In the genomic region with DNA sequence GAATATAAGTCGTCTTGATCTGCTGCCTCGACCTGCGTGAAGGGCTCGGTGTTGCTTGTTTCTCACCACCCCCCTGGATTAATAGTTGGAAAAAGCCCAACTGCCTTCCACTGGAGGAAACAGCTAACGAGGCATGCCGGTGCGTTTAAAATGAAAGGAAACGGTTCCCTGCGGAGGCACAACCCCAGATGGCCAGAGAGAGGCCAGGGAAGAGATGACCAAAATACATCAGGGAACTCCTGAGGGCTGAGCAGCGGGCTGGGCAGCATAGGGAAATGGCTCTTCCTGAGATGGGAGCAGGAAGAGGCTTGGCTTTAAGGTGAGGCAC, we compare ENCODE assay signal across 9 mouse cellular contexts.
DNase-seq lines count a peak whose midpoint lies in the region; ATAC-seq lines count a peak whose summit lies in the region.
"Had no signal": no experiment of that assay in that cellular context is flagged by ENCODE, and none has a peak within 500 bp of the region (broad histone marks: within the 10 kb centered on the region; RNA-seq: fewer than 3 reads in every experiment).

No protein-coding gene starts in this region.

- no peaks in the 10 kb centered on the region for H3K9me3 ChIP-seq in hindbrain, embryonic 12.5 days (replicated peaks)
- H3K9me3 ChIP-seq in hindbrain, embryonic 14.5 days (ENCODE audit: control insufficient read depth, low read length), result no peaks in the 10 kb centered on the region
- H3K9me3 ChIP-seq in heart, embryonic 15.5 days (replicated peaks), result no peaks in the 10 kb centered on the region
- no peaks in the 10 kb centered on the region for H3K9me3 ChIP-seq in limb, embryonic 13.5 days
- H3K9me3 ChIP-seq: stomach, embryonic 15.5 days had no signal

- H3K27me3 ChIP-seq in hindbrain, embryonic 12.5 days, result no peaks in the 10 kb centered on the region
- no peaks in the 10 kb centered on the region for H3K27me3 ChIP-seq in hindbrain, embryonic 14.5 days (ENCODE audit: control insufficient read depth, insufficient read depth, low read length)
- H3K27me3 ChIP-seq in heart, embryonic 15.5 days, result no peaks in the 10 kb centered on the region
- no peaks in the 10 kb centered on the region for H3K27me3 ChIP-seq in limb, embryonic 13.5 days
- H3K27me3 ChIP-seq: stomach, embryonic 15.5 days had no signal

- H3K4me3 ChIP-seq in hindbrain, embryonic 12.5 days, result no peak overlapping the region
- H3K4me3 ChIP-seq in hindbrain, embryonic 14.5 days (replicated peaks; ENCODE audit: low read length), result no peak overlapping the region
- no peak overlapping the region for H3K4me3 ChIP-seq in heart, embryonic 15.5 days
- no peak overlapping the region for H3K4me3 ChIP-seq in limb, embryonic 13.5 days
- H3K4me3 ChIP-seq: stomach, embryonic 15.5 days had no signal

- H3K9ac ChIP-seq in hindbrain, embryonic 12.5 days, result no peak overlapping the region
- no peak overlapping the region for H3K9ac ChIP-seq in hindbrain, embryonic 14.5 days
- H3K9ac ChIP-seq in heart, embryonic 15.5 days, result 0 out of 2 replicates have a peak overlapping the region, but pooled peaks have one; percentile 6
- H3K9ac ChIP-seq in limb, embryonic 13.5 days, result no peak overlapping the region
- H3K9ac ChIP-seq: stomach, embryonic 15.5 days had no signal

- ATAC-seq in hindbrain, embryonic 12.5 days (ENCODE audit: low FRiP score), result 0 out of 2 replicates have a peak, but pooled peaks have one; percentile 29
- no peak for ATAC-seq in hindbrain, embryonic 14.5 days (ENCODE audit: low FRiP score)
- no peak for ATAC-seq in heart, embryonic 15.5 days (replicated peaks; ENCODE audit: insufficient number of reproducible peaks, insufficient read depth, low FRiP score, low read depth)
- ATAC-seq in limb, embryonic 13.5 days (ENCODE audit: low FRiP score, low read depth), result peak; percentile 14; the same call in 1 of the 2 replicates
- no peak for ATAC-seq in megakaryocyte-erythroid progenitor cell, adult 5-6 weeks (replicated peaks; ENCODE audit: low FRiP score, low TSS enrichment, poor library complexity, severe bottlenecking)

- peaks cover 14% of the 10 kb centered on the region for H3K4me1 ChIP-seq in hindbrain, embryonic 12.5 days
- peaks cover 21% of the 10 kb centered on the region; the same call in 1 of the 2 replicates for H3K4me1 ChIP-seq in hindbrain, embryonic 14.5 days (replicated peaks; ENCODE audit: control insufficient read depth, insufficient read depth, low read length)
- H3K4me1 ChIP-seq in heart, embryonic 15.5 days (replicated peaks), result peaks cover 26% of the 10 kb centered on the region
- peaks cover 52% of the 10 kb centered on the region for H3K4me1 ChIP-seq in limb, embryonic 13.5 days
- H3K4me1 ChIP-seq: stomach, embryonic 15.5 days had no signal

- no peak overlapping the region for H3K4me2 ChIP-seq in hindbrain, embryonic 12.5 days (replicated peaks)
- no peak overlapping the region for H3K4me2 ChIP-seq in hindbrain, embryonic 14.5 days (replicated peaks)
- peak overlapping the region; percentile 24; the same call in 1 of the 2 replicates for H3K4me2 ChIP-seq in heart, embryonic 15.5 days
- peak overlapping the region; percentile 44 for H3K4me2 ChIP-seq in limb, embryonic 13.5 days (replicated peaks)
- H3K4me2 ChIP-seq: stomach, embryonic 15.5 days had no signal

- 32% methylated on average over 10 of the region's 10 CpGs for WGBS in hindbrain, embryonic 12.5 days
- 19% methylated on average over 10 of the region's 10 CpGs for WGBS in hindbrain, embryonic 14.5 days
- WGBS in heart, embryonic 15.5 days, result 34% methylated on average over 10 of the region's 10 CpGs
- 8% methylated on average over 10 of the region's 10 CpGs for WGBS in limb, embryonic 13.5 days

- no peak for DNase-seq in hindbrain, embryonic 14.5 days (ENCODE audit: low spot score)
- peak; percentile 31 for DNase-seq in embryo, embryonic 10.5 days (ENCODE audit: low spot score)
- no peak for DNase-seq in thymus, postnatal 36 days
- no peak for DNase-seq in lung, postnatal 14 days

- H3K27ac ChIP-seq in hindbrain, embryonic 12.5 days, result no peak overlapping the region
- H3K27ac ChIP-seq in hindbrain, embryonic 14.5 days, result no peak overlapping the region
- H3K27ac ChIP-seq in heart, embryonic 15.5 days, result peak overlapping the region; percentile 49
- H3K27ac ChIP-seq in limb, embryonic 13.5 days, result no peak overlapping the region
- H3K27ac ChIP-seq: stomach, embryonic 15.5 days had no signal

- no peaks in the 10 kb centered on the region for H3K36me3 ChIP-seq in hindbrain, embryonic 12.5 days
- no peaks in the 10 kb centered on the region for H3K36me3 ChIP-seq in hindbrain, embryonic 14.5 days (replicated peaks; ENCODE audit: control insufficient read depth, insufficient read depth)
- no peaks in the 10 kb centered on the region for H3K36me3 ChIP-seq in heart, embryonic 15.5 days
- H3K36me3 ChIP-seq in limb, embryonic 13.5 days, result no peaks in the 10 kb centered on the region
- H3K36me3 ChIP-seq: stomach, embryonic 15.5 days had no signal

Comparison
In these comparisons a context has a peak if more than half of its experiments do, and no peak if none do; other contexts are left out.
1. ATAC-seq: peak in hindbrain, embryonic 12.5 days (single experiment) and limb, embryonic 13.5 days (single experiment); none in hindbrain, embryonic 14.5 days (single experiment), heart, embryonic 15.5 days (single experiment) and megakaryocyte-erythroid progenitor cell, adult 5-6 weeks (single experiment).
2. H3K4me2 ChIP-seq: peak in heart, embryonic 15.5 days (single experiment) and limb, embryonic 13.5 days (single experiment); none in hindbrain, embryonic 12.5 days (single experiment) and hindbrain, embryonic 14.5 days (single experiment).